24 mouse cellular contexts compared by ENCODE assay signal in genomic region chr8:34485905-34486304, GRCm38 (mm10).
DNase-seq lines count a peak whose midpoint lies in the region; ATAC-seq lines count a peak whose summit lies in the region.
"Had no signal": no experiment of that assay in that cellular context is flagged by ENCODE, and none has a peak within 500 bp of the region (broad histone marks: within the 10 kb centered on the region; RNA-seq: fewer than 3 reads in every experiment).

No protein-coding gene starts in this region.

- peaks cover 2% of the 10 kb centered on the region; the same call in 1 of the 2 replicates for H3K4me1 ChIP-seq in heart, embryonic 10.5 days
- H3K4me1 ChIP-seq: embryonic facial prominence, embryonic 12.5 days; embryonic facial prominence, embryonic 15.5 days; heart, embryonic 13.5 days had no signal

- DNase-seq in heart, embryonic 10.5 days (ENCODE audit: low spot score): peak; percentile 61
- no peak for DNase-seq in heart, postnatal 25 days (ENCODE audit: low spot score)
- no peak for DNase-seq in cerebellum, postnatal 25 days
- no peak for DNase-seq in B cell, adult 2 months
- DNase-seq: adrenal gland, postnatal 10 days; adrenal gland, postnatal 36 days; cerebellum, adult 18-20 months; cerebellum, adult 9-10 months; cerebellum, postnatal 14 days; gastrocnemius, postnatal 10 days; gastrocnemius, postnatal 36 days; heart, adult 18-20 months; heart, postnatal 14 days had no signal

- no peak overlapping the region for H3K4me3 ChIP-seq in heart, embryonic 10.5 days
- H3K4me3 ChIP-seq: embryonic facial prominence, embryonic 12.5 days; embryonic facial prominence, embryonic 15.5 days; forebrain, embryonic 12.5 days; forebrain, embryonic 15.5 days; heart, embryonic 13.5 days had no signal

- H3K9me3 ChIP-seq in heart, embryonic 10.5 days: no peaks in the 10 kb centered on the region
- H3K9me3 ChIP-seq: embryonic facial prominence, embryonic 12.5 days; embryonic facial prominence, embryonic 15.5 days; forebrain, embryonic 12.5 days; forebrain, embryonic 15.5 days; heart, embryonic 13.5 days had no signal

- H3K27ac ChIP-seq in heart, embryonic 10.5 days: no peak overlapping the region
- H3K27ac ChIP-seq: embryonic facial prominence, embryonic 12.5 days; embryonic facial prominence, embryonic 15.5 days; forebrain, embryonic 15.5 days; heart, embryonic 13.5 days had no signal

- ATAC-seq in granulocyte monocyte progenitor cell, adult 5-6 weeks (replicated peaks; ENCODE audit: poor library complexity, severe bottlenecking): peak; percentile 65
- ATAC-seq in megakaryocyte progenitor cell, adult 5-6 weeks (replicated peaks; ENCODE audit: poor library complexity): peak; percentile 39
- ATAC-seq: forebrain, embryonic 15.5 days; intestine, postnatal 0 days; Patski had no signal

- H3K27me3 ChIP-seq in heart, embryonic 10.5 days (ENCODE audit: insufficient read depth, poor library complexity, severe bottlenecking): no peaks in the 10 kb centered on the region
- H3K27me3 ChIP-seq: CH12.LX; embryonic facial prominence, embryonic 15.5 days; forebrain, embryonic 15.5 days; Patski had no signal

- WGBS in heart, embryonic 10.5 days: 85% methylated on average over 9 of the region's 9 CpGs

- intact Hi-C loops in heart, postnatal 25 days (cut with DNase I): loop anchor here (1.0 to 10.0 kb wide), 2 partner anchors 271 to 330 kb away; no protein-coding TSS in a partner anchor

- no peaks in the 10 kb centered on the region for H3K36me3 ChIP-seq in heart, embryonic 10.5 days
- H3K36me3 ChIP-seq: embryonic facial prominence, embryonic 12.5 days; embryonic facial prominence, embryonic 15.5 days; forebrain, embryonic 12.5 days; forebrain, embryonic 15.5 days; G1E; heart, embryonic 13.5 days had no signal
